Mouse (Mus musculus): Measurements from ENCODE around the gene Lrch2. TPM values are rescaled to one million over a fixed set of nuclear protein-coding genes. Genes with fewer than 3 reads are reported as not detected.
"Not testable (repeated sequence)": the region's sequence is repeated elsewhere in the genome, so short reads cannot be mapped to it uniquely, and the experiment has no call there.

Lrch2 gene
- total RNA-seq (2014; rRNA removed; ENCODE audit: low replicate concordance) (2.2 and 7.4 TPM in 2 replicates), polyA plus RNA-seq (2015; fragmentation: Nextera tagmentation; extraction: Ambion mirVana) (0.96 and 1.1 TPM in 2 replicates)

GRCm38 (mm10) chrX:147553421-147554201 lies at the start of gene Lrch2:
Gene Lrch2 (minus strand): TSS chrX:147554081.
- Histone ChIP-seq H3K27ac (ENCODE audit: low read depth) (no peak within 1 kb of the TSS), H3K9ac (replicated peaks; ENCODE audit: low read depth, low read length) (peak within 1 kb of the TSS; percentile 50), H3K4me2 (ENCODE audit: low read depth, low read length) (peak within 1 kb of the TSS; percentile 66), H3K36me3 (replicated peaks; ENCODE audit: control insufficient read depth, insufficient read depth, low read length) (no peaks in the 10 kb centered on the region), H3K4me1 (ENCODE audit: control insufficient read depth, insufficient read depth) (no peaks in the 10 kb centered on the region), H3K27me3 (ENCODE audit: control insufficient read depth, insufficient read depth, low read length) (no peaks in the 10 kb centered on the region), H3K9me3 (replicated peaks; ENCODE audit: control insufficient read depth, low read length) (no peaks in the 10 kb centered on the region), H3K4me3 (ENCODE audit: low read depth, low read length) (peak within 1 kb of the TSS; percentile 58)
- WGBS, result 14% methylated on average over 26 of the region's 50 CpGs
- peak; percentile 53 for DNase-seq (ENCODE audit: low spot score)
- ATAC-seq (ENCODE audit: insufficient read depth, low read depth), result peak; percentile 70
- TF ChIP-seq CTCF (IDR thresholded peaks at IDR 0.05; ENCODE audit: low read depth), result no peak

- no peak overlapping the region for H3K4me2 ChIP-seq (ENCODE audit: low read depth, low read length)
- no peak overlapping the region for H3K4me3 ChIP-seq (ENCODE audit: low read depth, low read length)
- no peaks in the 10 kb centered on the region for H3K9me3 ChIP-seq (replicated peaks; ENCODE audit: control insufficient read depth, low read length)
- no peaks in the 10 kb centered on the region for H3K27me3 ChIP-seq (ENCODE audit: control insufficient read depth, insufficient read depth, low read length)
- H3K4me1 ChIP-seq (ENCODE audit: control insufficient read depth, insufficient read depth), result no peaks in the 10 kb centered on the region
- DNase-seq (ENCODE audit: low spot score), result no peak
- ATAC-seq (ENCODE audit: insufficient read depth, low read depth), result no peak
- no peak overlapping the region for H3K9ac ChIP-seq (replicated peaks; ENCODE audit: low read depth, low read length)
- H3K36me3 ChIP-seq (replicated peaks; ENCODE audit: control insufficient read depth, insufficient read depth, low read length), result no peaks in the 10 kb centered on the region
- no peak for TF ChIP-seq CTCF (IDR thresholded peaks at IDR 0.05; ENCODE audit: low read depth)
- TF ChIP-seq EP300 (IDR thresholded peaks at IDR 0.05; ENCODE audit: low read depth), result no peak
- H3K27ac ChIP-seq (ENCODE audit: low read depth), result no peak overlapping the region
- WGBS, result 62% methylated on average over 11 of the region's 11 CpGs
These were observed 12.7 kb downstream of the Lrch2 start for GRCm38 (mm10) chrX:147540934-147541870.

- Histone ChIP-seq H3K4me1 (ENCODE audit: control insufficient read depth, insufficient read depth) (no peaks in the 10 kb centered on the region), H3K9ac (replicated peaks; ENCODE audit: low read depth, low read length) (no peak overlapping the region), H3K27ac (ENCODE audit: low read depth) (no peak overlapping the region), H3K4me2 (ENCODE audit: low read depth, low read length) (no peak overlapping the region), H3K36me3 (replicated peaks; ENCODE audit: control insufficient read depth, insufficient read depth, low read length) (no peaks in the 10 kb centered on the region), H3K4me3 (ENCODE audit: low read depth, low read length) (no peak overlapping the region), H3K9me3 (replicated peaks; ENCODE audit: control insufficient read depth, low read length) (no peaks in the 10 kb centered on the region), H3K27me3 (ENCODE audit: control insufficient read depth, insufficient read depth, low read length) (no peaks in the 10 kb centered on the region)
- no peak for ATAC-seq (ENCODE audit: insufficient read depth, low read depth)
- DNase-seq (ENCODE audit: low spot score), result no peak
- TF ChIP-seq EP300 (IDR thresholded peaks at IDR 0.05; ENCODE audit: low read depth), result no peak
These were observed 15.5 kb downstream of the Lrch2 start for GRCm38 (mm10) chrX:147538377-147538776.

GRCm38 (mm10) chrX:147537117-147537516 lies 16.8 kb downstream of the Lrch2 start:
- not testable (repeated sequence) for H3K9ac ChIP-seq (replicated peaks; ENCODE audit: low read depth, low read length); ATAC-seq (ENCODE audit: insufficient read depth, low read depth); H3K36me3 ChIP-seq (replicated peaks; ENCODE audit: control insufficient read depth, insufficient read depth, low read length); H3K4me2 ChIP-seq (ENCODE audit: low read depth, low read length); H3K4me3 ChIP-seq (ENCODE audit: low read depth, low read length); H3K9me3 ChIP-seq (replicated peaks; ENCODE audit: control insufficient read depth, low read length); H3K4me1 ChIP-seq (ENCODE audit: control insufficient read depth, insufficient read depth); H3K27me3 ChIP-seq (ENCODE audit: control insufficient read depth, insufficient read depth, low read length); DNase-seq (ENCODE audit: low spot score); H3K27ac ChIP-seq (ENCODE audit: low read depth)
- 67% methylated on average over 3 of the region's 3 CpGs for WGBS

GRCm38 (mm10) chrX:147535616-147536015 lies 18.3 kb downstream of the Lrch2 start:
- Histone ChIP-seq H3K27ac (ENCODE audit: low read depth) (no peak overlapping the region), H3K9me3 (replicated peaks; ENCODE audit: control insufficient read depth, low read length) (no peaks in the 10 kb centered on the region), H3K9ac (replicated peaks; ENCODE audit: low read depth, low read length) (no peak overlapping the region), H3K27me3 (ENCODE audit: control insufficient read depth, insufficient read depth, low read length) (no peaks in the 10 kb centered on the region), H3K4me1 (ENCODE audit: control insufficient read depth, insufficient read depth) (no peaks in the 10 kb centered on the region), H3K4me3 (ENCODE audit: low read depth, low read length) (no peak overlapping the region), H3K36me3 (replicated peaks; ENCODE audit: control insufficient read depth, insufficient read depth, low read length) (no peaks in the 10 kb centered on the region), H3K4me2 (ENCODE audit: low read depth, low read length) (no peak overlapping the region)
- WGBS, result 62% methylated on average over 2 of the region's 2 CpGs
- ATAC-seq (ENCODE audit: insufficient read depth, low read depth), result no peak
- no peak for DNase-seq (ENCODE audit: low spot score)
- no peak for TF ChIP-seq EP300 (IDR thresholded peaks at IDR 0.05; ENCODE audit: low read depth)
- no peak for TF ChIP-seq CTCF (IDR thresholded peaks at IDR 0.05; ENCODE audit: low read depth)

All from heart, postnatal 0 days (tissue).